Mouse (Mus musculus) testis, adult 2 months (tissue): ENCODE measurements around the gene Plpp4.

Experiments used
- CTCF ChIP-seq: fragments of 200-500 bp; IDR thresholded peaks from 2 replicates; pipeline ENCODE4 v1.5.1; 2012; ENCODE audit warnings: low read depth, mild to moderate bottlenecking, inconsistent platforms, low read length, moderate library complexity; ENCODE audit not compliant: control insufficient read depth, insufficient read depth, insufficient replicate concordance
- POLR2A ChIP-seq: fragments of 200-500 bp; IDR thresholded peaks from 2 replicates; pipeline ENCODE4 v1.6.1; 2012; ENCODE audit warnings: low read depth, mild to moderate bottlenecking, inconsistent platforms, low read length, moderate library complexity; ENCODE audit not compliant: control insufficient read depth

DNA sequence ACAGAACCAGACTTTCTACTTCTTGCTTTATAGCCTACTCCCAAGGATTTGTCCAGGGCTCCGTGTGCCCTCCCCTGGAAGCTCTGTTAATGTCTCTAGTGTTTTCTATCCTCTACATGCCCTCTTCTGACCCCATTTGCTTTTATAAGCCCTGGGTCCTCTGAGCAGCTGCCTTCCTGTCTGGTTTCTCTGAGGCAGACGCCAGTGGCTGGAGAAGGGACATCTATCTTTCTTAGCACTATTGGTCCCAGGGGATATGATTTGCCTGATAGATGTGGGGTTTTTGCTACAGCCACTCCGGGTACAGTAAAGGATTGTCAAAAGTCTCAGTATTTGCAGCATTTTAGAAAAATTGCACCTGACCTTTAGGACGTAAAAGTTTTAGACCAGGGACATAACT lies 46.5 kb downstream of the Plpp4 start:
- TF ChIP-seq CTCF (no peak), POLR2A (no peak)
